Mouse (Mus musculus): ENCODE data around the gene Arhgef33.
"Not testable (repeated sequence)": the region's sequence is repeated elsewhere in the genome, so short reads cannot be mapped to it uniquely, and the experiment has no call there.

Gene Arhgef33

GRCm38 (mm10) chr17:80346591-80347125 lies 39.5 kb downstream of the Arhgef33 start:
- no peak for DNase-seq

- DNase-seq = no peak
Measured at GRCm38 (mm10) chr17:80347234-80347633, 40.0 kb downstream of the Arhgef33 start.

- DNase-seq = no peak
Measured at GRCm38 (mm10) chr17:80360245-80360644, 53.0 kb downstream of the Arhgef33 start.

- peak; percentile 22 to 27 for DNase-seq
Measured at GRCm38 (mm10) chr17:80367276-80367675, 60.1 kb downstream of the Arhgef33 start.

GRCm38 (mm10) chr17:80368606-80369005 lies 61.4 kb downstream of the Arhgef33 start:
- DNase-seq = no peak

- DNase-seq = peak; percentile 89 to 97
Measured at GRCm38 (mm10) chr17:80372989-80373725, 66.0 kb downstream of the Arhgef33 start, which contains the start of gene Gm10190. Gene Gm10190, minus strand, starts transcription at chr17:80373541.

GRCm38 (mm10) chr17:80373726-80374096 lies 66.5 kb downstream of the Arhgef33 start:
- DNase-seq = no peak

- DNase-seq = not testable (repeated sequence)
Measured at GRCm38 (mm10) chr17:80378386-80378785, 71.2 kb downstream of the Arhgef33 start.

GRCm38 (mm10) chr17:80385671-80386070 lies 78.5 kb downstream of the Arhgef33 start:
- DNase-seq = no peak

- DNase-seq = no peak
Measured at GRCm38 (mm10) chr17:80390024-80390423, 82.8 kb downstream of the Arhgef33 start.

- DNase-seq = peak; percentile 69 to 76
Measured at GRCm38 (mm10) chr17:80391423-80392403, 84.5 kb downstream of the Arhgef33 start.

GRCm38 (mm10) chr17:80398243-80398642 lies 91.0 kb downstream of the Arhgef33 start:
- no peak for DNase-seq

- DNase-seq = no peak
Measured at GRCm38 (mm10) chr17:80411182-80411581, 104.0 kb downstream of the Arhgef33 start.

GRCm38 (mm10) chr17:80418572-80419210 lies 111.5 kb downstream of the Arhgef33 start:
- DNase-seq = no peak

- no peak for DNase-seq
Measured at GRCm38 (mm10) chr17:80420998-80421397, 113.8 kb downstream of the Arhgef33 start.

- DNase-seq = no peak
Measured at GRCm38 (mm10) chr17:80426171-80426570, 119.0 kb downstream of the Arhgef33 start.

GRCm38 (mm10) chr17:80426901-80427300 lies 119.7 kb downstream of the Arhgef33 start:
- no peak for DNase-seq

- DNase-seq = no peak
Measured at GRCm38 (mm10) chr17:80427966-80428365, 120.8 kb downstream of the Arhgef33 start.

GRCm38 (mm10) chr17:80431997-80432396 lies 124.8 kb downstream of the Arhgef33 start:
- DNase-seq = no peak

- no peak for DNase-seq
Measured at GRCm38 (mm10) chr17:80434430-80434829, 127.2 kb downstream of the Arhgef33 start.

- no peak for DNase-seq
Measured at GRCm38 (mm10) chr17:80435680-80436079, 128.5 kb downstream of the Arhgef33 start.

GRCm38 (mm10) chr17:80445433-80445832 lies 138.2 kb downstream of the Arhgef33 start:
- DNase-seq = no peak

GRCm38 (mm10) chr17:80446470-80446869 lies 139.3 kb downstream of the Arhgef33 start:
- no peak for DNase-seq

Measured in lung, postnatal 4 days (tissue).